Mouse (Mus musculus) G1E (cell line): ENCODE measurements around the gene Krtcap2.

ENCODE experiments used
- CTCF ChIP-seq: IDR thresholded peaks from 2 replicates; pipeline ENCODE4 v1.5.1; 2012; ENCODE audit warnings: low read depth, low read length, inconsistent platforms, mixed read lengths
- GATA1 ChIP-seq: IDR thresholded peaks from 2 replicates; pipeline ENCODE4 v1.6.1; 2012; ENCODE audit warnings: borderline replicate concordance, low read length, inconsistent platforms, mixed read lengths
- GATA2 ChIP-seq: IDR thresholded peaks from 2 replicates; pipeline ENCODE4 v1.6.1; 2012; ENCODE audit warnings: low read depth, low read length, inconsistent platforms, borderline replicate concordance
- POLR2AphosphoS5 ChIP-seq: IDR thresholded peaks from 2 replicates; pipeline ENCODE4 v1.6.1; 2012; ENCODE audit warnings: low read depth, low read length, inconsistent platforms; ENCODE audit not compliant: insufficient replicate concordance
- TAL1 ChIP-seq: conservative IDR thresholded peaks from 2 replicates; pipeline ENCODE4 v1.6.1; 2012; ENCODE audit warnings: low read depth, low read length, inconsistent platforms, mixed read lengths

DNA sequence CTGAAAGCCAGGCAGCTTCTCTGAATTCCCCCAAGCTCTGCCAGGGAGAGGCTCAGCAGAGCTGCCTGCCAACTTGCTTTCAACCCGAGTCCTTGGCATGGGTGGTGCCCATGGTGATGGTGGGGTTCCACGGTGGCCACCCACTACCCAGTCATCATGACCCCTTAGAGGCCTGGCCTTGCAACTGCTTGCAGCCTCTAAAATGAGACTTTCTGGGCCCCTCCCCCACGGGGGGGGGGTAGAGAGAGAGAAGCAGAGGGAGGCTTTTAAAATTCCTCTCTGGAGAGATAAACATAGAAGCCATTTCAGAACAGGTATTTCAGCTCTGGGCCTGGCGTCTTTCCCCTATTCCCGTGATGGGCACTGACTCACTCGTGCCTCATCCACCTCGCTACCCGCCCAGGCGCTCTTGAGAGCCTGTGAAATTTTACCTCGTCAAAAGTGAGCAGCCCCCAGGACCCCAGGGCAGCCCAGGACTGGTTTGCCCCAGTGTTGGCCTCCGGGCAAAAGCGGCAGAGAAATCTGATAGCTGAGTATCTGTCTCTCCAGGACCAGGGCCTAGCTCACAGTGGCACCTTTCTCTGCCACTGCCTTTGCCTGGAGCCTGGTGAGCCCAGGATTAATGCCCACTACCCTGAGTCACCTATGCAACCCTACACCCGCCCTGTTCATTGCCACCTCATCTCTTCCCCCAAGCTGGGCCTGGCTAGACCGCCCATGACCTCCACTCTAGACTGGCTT lies 31.7 kb downstream of the Krtcap2 start:
- TF ChIP-seq CTCF = no peak
- no peak for TF ChIP-seq TAL1
- TF ChIP-seq GATA1 = no peak
- TF ChIP-seq POLR2AphosphoS5 = no peak
- no peak for TF ChIP-seq GATA2
